Mouse (Mus musculus) embryo, embryonic 10.5 days (tissue): Measurements from ENCODE around the gene Sipa1l1.

Experiments
- DNase-seq: peaks from one replicate; pipeline ENCODE4 v3.0.0-alpha.2; 2015; ENCODE audit warnings: low spot score

Sipa1l1 gene

DNA sequence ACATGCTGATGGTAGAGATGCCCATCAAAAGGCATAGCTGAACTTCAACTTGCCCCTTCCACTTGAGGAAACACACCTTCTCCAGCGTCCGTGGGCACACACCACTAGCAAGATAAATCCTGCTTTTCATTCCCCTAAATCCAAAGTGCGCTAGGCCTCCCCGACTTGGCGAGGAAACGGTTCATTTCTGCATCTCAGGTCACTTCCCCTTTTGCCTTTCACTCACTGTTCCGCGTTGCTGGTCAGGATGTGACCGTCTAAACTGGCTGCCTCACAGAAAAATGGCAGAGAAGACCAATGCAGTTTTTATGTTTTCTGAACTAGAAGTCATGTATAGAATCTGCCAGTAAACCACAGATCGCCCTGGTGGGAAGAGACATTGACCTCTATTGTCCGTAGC, 256.7 kb downstream of the Sipa1l1 start:
- DNase-seq = no peak

DNA sequence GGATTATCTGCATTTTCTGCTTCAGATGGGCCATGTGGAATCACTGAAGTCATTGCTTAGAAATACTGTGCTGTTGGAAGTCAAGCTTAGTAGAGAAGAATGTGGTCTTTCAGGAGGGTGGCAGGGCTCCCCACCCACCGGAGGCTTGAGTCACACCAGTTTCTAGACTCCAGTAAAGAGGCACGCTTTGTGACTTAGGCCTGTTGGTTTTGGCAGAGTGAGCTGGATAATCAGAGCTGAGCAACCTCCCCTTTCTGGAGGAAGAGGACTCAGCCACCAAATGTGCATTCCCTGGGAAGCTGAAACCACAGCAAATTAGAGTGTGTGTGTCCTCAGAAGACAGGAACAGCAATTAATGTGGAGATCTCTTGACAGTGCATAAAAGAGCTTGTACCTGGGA, 258.3 kb downstream of the Sipa1l1 start:
- DNase-seq = no peak

DNA sequence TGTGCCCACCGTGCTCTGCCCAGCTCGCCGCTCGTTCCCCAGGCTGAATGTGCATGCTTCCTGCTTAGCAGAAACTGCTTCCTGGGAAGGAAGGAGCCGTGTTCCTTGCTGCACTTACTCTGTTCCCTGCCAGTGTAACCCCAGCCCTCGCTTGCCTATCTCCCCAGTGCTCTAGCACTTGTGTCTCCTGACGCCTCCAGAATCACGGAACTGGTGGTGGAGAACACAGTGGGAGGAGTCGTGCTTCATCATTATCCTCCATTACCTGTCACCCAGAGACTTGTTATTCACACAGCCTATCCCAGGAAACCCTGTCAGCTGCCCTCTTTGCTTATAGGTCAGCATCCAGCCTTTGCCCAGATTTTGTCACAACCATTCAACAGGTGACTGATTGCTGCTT, 259.3 kb downstream of the Sipa1l1 start:
- DNase-seq = no peak

DNA sequence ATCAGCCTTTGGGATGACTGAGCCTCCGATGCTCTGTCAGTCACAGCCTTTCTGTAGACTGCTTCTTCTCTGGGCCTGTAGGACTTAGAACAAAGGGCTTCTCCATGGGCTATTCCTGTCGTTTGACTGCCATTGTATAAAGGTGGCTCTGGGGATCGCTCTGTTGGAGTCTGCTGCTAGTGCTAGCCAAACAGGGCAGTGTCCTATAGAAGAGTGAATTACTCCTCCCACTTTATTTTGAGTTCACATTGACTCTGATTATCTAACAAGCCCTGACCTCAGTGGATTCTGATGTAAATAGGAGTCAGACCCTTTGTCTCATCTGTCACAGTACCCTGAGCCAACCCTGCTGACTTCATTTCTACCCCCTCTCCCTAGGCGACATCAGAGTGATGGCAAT, 264.2 kb downstream of the Sipa1l1 start:
- peak; percentile 12 for DNase-seq

DNA sequence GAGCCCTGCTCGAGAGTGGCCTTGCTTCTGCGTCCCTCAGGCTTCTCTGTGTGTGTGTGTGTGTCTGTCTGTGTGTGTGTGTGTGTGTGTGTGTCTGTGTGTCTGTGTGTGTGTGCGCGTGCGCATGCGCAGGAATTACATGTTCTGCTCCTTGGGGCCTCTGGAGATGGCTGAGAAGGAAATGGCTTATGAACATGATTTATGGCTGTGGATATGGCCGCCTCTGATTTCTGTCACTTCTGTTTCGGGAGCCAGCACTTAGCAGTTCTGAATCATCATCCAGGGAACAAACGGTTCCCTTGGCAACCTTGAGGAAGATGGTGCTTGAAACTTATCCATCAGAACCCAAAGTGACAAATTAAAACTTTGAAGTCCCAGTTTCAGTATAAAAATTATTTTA, 265.5 kb downstream of the Sipa1l1 start:
- DNase-seq = no peak

DNA sequence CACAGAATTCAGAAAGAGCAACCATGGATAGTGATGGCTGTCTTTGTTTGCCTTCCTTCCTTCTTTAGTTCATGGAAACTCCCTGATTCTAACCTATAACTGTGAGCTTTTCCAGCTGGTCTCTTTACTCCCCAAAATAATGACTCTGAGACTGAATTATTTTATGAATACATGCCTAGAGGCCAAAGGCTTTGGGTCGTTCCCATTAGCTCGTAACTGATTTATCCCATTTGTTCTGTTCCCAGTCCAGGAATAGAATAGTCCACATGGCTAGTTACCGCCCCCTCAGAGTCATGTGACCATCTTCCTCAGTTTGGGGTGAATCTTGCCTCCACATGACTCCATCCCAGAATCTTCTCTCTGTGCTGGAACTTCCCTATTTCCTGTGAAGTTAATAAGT, 272.4 kb downstream of the Sipa1l1 start:
- DNase-seq = no peak

DNA sequence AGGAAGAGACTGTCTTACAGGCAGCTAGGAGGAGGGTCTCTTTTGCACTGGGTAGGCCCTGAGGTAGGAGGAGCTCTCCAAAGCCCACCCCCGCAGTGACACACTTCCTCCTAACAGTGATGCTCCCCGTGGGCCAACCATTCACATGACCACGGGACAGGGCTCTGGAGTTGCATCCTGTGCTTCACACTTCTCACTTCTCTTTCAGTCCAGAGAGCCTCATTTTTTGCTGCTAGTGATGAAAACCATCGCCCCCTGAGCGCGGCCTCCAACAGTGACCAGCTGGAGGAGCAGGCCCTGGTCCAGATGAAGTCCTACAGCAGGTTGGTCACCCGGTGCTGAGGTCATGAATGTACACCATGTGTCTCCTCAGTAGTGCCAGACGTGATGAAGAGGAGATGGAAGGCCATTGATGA, 277.5 kb downstream of the Sipa1l1 start:
- no peak for DNase-seq

DNA sequence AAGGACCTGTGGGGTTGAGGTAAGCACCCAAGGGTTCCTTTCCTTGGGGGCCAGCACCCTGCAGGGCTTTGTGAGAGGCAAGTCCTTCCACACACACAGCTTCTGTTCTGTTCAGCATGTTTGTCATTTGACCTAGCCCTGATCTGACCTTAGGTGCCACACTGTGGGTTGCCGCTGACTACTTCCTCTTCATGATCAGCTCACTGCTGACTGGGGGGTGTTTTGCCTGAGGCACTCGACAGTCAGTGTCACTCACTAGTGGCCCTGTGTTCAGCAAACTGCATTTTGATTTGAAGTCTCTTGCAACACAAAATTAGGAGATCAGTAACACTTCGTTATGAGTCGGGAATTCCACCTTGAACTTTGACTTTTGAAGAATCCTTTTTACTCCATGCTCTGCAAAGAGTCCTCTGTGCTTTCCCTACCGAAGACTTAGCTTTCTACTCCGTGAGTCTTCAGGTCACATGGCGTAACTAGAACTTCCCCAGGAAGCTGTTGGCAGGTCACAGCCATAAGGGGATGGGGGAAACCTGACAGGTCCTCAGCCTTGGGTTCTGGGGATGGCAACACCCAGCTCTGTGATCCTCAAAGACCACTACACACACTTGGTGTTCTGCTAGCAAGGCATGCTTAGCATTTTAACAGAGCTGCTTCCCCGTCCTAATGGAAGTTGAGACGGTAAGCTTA, 279.2 kb downstream of the Sipa1l1 start:
- no peak for DNase-seq

DNA sequence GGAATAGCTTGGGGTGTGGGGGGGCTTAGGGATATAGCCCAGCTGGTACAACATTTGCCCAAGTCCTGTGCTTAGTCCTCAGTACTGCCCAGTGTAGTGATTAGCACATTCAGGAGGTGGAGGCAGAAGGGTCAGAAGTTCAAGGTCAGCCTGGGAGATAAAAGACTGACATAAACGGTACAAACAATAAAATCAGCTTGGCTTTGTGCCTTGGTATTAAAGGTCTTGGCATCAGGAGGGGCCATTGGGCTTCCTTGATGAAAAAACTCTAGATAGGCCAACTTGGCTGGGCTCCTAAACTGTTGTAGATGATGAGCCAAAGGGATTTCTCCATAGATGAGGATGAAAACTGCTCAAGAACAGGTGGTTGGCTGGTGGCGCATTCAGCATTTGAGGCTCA, 283.3 kb downstream of the Sipa1l1 start:
- no peak for DNase-seq

DNA sequence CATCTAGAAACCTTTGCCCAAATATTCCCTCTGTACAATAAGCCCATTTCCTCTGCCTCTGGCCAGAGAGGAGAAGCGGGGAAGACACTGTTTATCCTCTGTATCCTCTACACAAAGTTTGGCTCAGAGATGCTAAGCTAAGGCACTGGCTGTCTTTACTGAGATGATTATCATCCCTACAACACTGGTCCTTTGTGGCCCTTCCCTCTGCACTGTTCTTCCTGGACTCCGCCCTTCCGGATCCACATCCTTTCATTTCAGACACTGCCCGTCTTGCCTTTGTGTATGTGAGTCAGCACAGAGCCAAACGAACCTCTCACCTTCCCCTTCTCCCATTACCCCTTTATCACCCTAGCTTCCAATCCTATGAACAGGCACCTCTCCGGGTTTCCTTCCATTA, 285.3 kb downstream of the Sipa1l1 start:
- DNase-seq = no peak

DNA sequence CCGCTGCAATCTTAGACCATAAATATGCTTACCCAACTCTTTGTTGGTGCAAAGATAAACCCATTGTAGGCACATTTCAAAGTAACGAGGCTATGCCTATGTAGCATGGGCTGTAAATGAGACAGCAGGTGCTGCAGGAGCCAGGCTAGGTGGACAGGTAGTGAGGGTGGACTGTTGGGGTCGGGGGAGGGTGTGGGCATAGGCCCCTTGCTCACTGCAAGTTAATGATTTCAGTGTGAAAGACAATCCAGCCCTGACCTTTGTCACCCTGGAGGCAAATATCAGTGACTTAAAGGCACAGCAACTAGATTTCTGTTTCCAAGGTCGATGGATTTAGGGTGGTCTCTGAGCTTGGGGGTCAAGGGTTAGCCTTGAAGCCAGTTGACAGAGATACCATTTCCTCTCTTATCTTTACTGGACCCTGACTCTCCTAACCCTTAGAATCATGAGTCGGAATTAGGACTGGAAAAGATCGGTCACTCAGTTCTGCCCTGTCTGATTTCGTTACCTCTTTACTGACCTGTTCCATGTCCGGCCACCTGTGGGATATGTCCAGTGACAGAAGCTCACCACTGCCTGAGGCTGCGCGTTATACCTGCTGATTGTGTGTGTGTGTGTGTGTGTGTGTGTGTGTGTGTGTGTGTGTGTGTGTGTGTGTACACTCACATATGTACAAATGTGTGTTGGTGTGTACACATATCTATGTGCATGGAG, 286.7 kb downstream of the Sipa1l1 start:
- DNase-seq = no peak

DNA sequence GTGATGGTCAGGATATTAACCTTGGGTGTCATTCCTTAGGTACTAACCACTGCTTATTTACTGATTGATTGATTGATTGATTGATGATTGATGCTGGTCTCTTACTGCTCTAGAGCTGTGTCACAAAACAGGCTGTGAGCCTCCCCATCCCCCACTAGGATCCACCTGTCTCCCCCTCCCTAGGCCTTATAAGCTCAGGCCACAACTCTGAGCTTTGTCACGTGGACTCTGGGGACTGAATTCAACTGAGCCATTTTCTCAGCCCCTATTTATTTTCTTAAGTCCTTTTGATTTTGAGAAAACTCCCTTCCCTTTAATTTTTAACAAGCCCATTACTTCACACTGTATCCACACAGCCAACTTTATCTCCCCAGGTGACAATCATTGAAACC, 287.3 kb downstream of the Sipa1l1 start:
- no peak for DNase-seq

DNA sequence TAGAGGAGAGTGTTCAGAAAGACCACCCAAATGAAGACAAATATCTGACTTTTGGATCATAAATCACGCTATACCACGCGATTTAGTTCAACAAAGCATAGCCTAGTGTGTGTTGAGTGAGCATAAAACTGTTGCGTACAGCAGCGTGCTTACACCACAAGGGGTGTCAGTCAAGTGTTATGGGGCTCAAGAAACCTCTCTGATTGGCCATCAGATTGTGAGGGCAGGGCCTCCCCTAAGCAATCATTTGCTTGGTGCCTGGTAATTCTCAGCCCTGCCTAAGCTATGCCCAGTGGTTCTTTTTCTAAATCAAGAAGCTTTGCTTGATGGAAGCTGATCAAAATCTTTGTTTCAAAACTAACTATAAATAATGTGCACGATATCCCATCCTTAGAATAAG, 288.5 kb downstream of the Sipa1l1 start:
- DNase-seq = no peak

DNA sequence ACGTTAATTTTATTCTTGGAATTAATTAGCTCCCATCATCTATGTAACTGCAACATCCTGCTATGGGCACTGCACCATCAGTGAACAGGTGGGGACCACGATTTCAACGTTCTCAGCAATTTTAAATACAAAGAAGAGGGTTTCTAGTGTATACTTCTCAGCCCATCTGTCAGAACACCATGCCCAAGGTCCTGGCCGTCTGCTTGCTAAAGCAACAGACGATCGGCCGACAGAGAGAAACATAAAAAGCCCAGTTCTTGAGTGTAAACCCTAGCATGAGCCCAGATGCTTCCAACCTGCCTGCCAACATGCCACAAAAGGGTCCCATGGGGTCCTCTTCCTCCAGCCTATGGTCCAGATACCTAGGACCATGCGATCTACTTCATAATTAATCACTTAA, 288.9 kb downstream of the Sipa1l1 start:
- no peak for DNase-seq

DNA sequence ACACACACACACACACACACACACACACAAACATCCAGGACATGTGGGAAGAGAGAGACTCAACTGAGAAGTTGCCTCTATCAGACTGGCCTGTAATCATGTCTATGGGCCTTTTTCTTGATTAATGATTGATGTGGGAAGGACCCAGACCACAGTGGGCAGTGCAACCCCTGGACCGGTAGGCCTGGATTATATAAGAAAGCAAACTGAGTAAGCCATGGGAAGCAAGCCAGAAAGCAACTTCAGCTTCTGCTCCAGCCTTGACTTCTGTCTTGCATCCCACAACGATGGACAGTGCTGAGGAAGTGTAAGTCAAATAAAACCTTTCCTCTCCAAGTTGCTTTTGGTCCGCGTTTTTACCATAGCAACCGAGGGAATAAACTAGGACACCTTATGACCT, 298.1 kb downstream of the Sipa1l1 start:
- no peak for DNase-seq

DNA sequence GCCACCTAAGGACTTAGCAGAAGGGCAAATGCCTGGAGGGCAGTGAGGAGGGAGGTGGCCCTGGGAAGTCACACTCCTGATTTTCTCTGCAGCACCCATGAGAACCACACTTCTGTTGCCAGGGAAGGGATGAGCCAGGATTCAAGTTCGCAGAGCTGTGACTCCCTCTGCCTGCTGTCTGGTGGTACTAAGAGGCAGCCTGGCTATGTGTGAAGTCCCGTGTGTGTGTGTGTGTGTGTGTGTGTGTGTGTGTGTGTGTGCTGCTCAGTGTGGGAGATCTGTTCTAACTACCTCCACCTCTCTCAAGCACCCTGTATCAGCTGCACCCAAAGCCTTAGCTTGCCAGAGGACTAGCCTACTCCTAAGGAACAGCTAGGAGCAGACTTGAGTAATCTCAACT, 298.5 kb downstream of the Sipa1l1 start:
- no peak for DNase-seq

DNA sequence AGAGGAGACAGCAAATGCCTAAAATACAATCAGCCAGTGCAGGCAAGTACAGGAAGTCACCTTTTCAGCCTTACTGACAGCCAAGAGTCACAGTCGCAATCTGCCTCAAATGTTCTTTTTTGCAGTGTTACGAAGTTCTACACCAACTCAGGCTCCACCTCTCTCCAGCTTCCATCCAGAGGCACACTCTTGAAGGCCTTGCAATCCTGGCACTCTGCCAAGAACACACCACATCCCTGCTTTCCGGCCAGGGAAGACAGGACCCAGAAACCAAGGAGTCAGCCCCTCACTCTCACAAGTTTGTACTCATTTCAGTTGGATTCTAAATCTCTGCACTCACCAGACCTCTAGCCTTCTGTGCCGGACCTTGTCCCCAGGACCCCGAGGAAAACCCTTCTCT, 299.3 kb downstream of the Sipa1l1 start:
- DNase-seq = no peak

DNA sequence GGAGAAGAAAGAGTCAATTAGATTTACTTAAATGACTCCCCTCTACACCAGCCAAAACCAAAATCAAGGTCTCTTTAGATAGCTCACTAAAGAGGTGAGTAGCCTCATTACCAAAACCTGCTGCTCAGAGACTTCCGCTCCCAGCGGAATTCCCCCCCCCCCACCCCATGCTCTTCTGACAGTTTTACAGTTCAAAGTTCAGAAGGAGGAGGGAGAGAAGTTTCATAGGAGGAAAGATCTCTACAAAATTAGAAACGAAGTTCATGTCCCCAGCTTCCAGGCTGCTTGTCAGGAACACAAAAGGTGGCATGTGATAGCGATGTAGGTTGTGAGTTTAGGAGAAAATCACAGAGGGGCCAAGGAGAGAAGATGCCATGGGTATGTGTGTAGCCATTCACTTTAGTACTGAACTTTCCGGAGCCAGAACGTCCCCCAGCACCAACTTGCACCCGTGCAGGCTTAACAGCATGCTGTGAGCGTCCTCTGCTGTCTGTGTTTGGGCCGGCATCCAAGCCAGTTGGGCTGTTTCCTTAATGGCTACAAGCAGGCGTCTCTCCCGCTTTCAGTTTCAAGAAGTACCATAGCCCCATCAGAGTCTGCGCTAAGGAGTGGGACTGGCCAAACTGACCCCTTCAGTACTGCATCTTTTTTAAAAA, 300.7 kb downstream of the Sipa1l1 start:
- peak; percentile 93 for DNase-seq

DNA sequence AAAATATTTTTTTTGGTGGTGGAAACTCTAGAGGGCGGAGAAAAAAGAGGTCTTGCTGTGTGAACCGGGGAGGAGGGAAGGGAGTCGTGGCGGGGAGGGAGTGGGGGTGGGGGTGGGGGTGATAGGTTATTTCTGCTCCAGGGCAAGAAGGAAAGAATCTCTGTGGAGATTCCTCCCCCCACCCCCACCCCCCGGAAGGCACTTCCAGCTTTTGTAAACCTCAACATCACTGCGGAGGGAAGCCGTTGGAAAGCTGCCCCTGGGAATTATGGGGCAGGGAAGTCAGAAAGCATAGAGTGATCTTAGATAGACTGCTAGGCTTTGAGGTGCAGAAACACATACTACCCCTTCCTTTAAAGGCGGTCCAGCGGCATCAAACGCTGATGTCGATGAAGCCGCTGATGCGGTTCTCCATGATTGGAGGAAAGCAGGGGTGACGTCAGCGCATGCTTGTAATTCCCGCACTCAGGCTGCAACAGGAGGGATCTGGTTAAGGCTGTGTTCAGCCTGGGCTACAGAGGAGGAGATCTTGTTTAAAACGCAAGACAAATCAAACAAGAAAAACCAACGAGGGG, 301.3 kb downstream of the Sipa1l1 start:
- peak; percentile 96 for DNase-seq

DNA sequence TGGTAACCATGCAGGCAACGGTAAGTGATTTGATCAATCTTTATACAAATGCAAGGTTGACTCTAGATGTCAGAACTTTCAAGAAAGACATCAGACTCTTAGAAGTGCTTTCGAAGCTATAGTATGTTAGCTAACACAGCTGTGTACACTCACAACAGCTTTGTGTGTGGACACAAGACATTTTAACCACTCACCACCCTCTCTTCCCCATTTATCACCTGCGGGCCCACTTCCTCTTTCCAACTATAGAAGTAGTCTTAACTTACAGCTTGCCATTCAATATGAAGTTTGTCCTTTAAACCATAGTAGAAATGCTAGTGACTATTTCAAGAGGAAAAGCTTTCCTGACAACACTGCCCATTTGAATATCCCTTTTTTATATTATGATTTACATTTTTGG, 303.7 kb downstream of the Sipa1l1 start:
- DNase-seq = no peak

DNA sequence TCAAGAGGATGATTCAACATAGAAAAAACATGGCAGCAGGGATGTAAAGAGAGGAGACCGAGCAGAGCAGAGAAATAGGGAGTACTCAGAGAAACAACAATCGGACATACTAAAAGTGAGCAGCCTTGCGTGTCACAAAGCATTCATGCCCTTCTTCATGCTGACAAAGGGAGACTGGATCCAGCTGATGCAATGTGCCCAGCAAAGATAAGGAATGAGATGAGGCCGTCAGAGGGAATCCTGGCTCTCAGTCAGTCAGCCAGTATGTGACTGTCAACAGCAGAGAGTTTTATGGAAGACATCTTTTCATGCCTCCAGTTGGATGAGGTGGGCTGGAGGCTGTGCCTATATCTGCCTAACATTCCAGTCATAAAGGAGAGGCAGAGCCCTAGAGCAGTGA, 304.1 kb downstream of the Sipa1l1 start:
- DNase-seq = no peak

DNA sequence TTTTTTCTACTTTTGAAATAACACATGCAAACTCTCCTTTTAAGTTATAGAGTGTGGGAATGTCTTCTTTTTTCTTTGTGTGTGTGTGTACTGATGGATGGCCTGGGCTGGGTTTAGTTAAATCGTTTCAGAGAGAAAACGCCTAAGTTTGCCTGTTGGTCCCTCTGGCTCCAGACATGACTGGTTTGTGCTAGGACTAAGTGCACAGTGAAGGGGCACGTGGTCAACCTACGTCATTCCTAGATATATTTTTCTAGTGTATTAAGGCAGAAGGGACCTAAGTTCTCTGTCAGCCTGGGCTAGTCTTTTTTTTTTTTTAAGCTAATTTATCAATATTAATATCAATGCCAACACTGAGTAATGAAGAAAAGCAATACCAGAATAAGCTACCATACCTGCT, 305.3 kb downstream of the Sipa1l1 start:
- DNase-seq = no peak

DNA sequence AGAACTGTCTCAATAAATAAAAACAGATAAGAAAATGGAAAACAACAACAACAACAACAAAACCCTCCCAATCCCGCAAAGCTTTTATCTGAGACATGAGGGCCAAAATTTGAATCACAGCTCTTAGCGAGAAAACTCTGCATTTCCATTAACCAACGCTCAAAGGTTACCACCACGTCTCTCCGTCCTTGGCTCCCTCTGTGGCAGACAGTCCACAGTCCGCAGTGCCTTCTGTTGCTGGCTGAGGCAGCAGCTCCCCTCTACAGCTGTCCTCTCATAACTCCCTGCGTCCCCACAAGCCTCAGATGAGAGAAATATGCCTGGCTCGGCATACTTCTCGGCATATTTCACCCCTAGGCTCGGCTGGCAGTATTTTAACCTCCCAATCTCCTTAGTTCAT, 306.9 kb downstream of the Sipa1l1 start:
- DNase-seq = no peak
